Mouse (Mus musculus) duodenum, adult 2 months (tissue): Measurements from ENCODE around the gene Bglap3. TPM values are rescaled to one million over a fixed set of nuclear protein-coding genes. Genes with fewer than 3 reads are reported as not detected.

Source experiments
- polyA plus RNA-seq: library from polyadenylated mRNA; depleted of rRNA; stranded (reverse); fragments of >200 nt; gene quantifications from 2 replicates; pipeline ENCODE4 v1.2.3, GENCODE M21; 2012; ENCODE audit warnings: low replicate concordance; rRNA removed

The Bglap3 gene
- 3.7 and 5.3 TPM in 2 replicates for polyA plus RNA-seq

GRCm38 (mm10) chr3:88372643-88373042 lies at the start of gene Bglap3:
Bglap3 (minus strand) TSS chr3:88372743.

GRCm38 (mm10) chr3:88409741-88410644 lies 37.5 kb upstream of the Bglap3 start, which contains the start of gene Pmf1:
Pmf1 (minus strand) TSS chr3:88410331.

GRCm38 (mm10) chr3:88384364-88384763 lies 11.8 kb upstream of the Bglap3 start, which contains the start of gene Bglap:
Bglap (minus strand) TSS chr3:88384464.

GRCm38 (mm10) chr3:88378599-88378998 lies 6.1 kb upstream of the Bglap3 start, which contains the start of gene Bglap2:
Bglap2 (minus strand) TSS chr3:88378699.

GRCm38 (mm10) chr3:88364337-88364736 lies 8.2 kb downstream of the Bglap3 start, which contains the start of gene Paqr6:
Paqr6 (plus strand) TSS chr3:88364584.

GRCm38 (mm10) chr3:88336058-88337013 lies 36.2 kb downstream of the Bglap3 start, which contains the start of the genes Tmem79 and Smg5:
Tmem79 (minus strand) TSS chr3:88336148.
Smg5 (plus strand) TSS chr3:88336260.

GRCm38 (mm10) chr3:88324951-88325405 lies 47.6 kb downstream of the Bglap3 start, which contains the start of gene Glmp:
Glmp (plus strand) TSS chr3:88325023.

Other genes with a start within 250 kb of the Bglap3 start
- gene Mef2d, start 230.4 kb downstream of the Bglap3 start, polyA plus RNA-seq, result 58.2 and 67.0 TPM in 2 replicates
- gene Rhbg, start 118.0 kb downstream of the Bglap3 start, polyA plus RNA-seq, result 12.4 and 47.3 TPM in 2 replicates
- gene Gm38392, start 85.5 kb downstream of the Bglap3 start, polyA plus RNA-seq, result not detected in 2 replicates
- gene Tsacc, start 75.7 kb downstream of the Bglap3 start, polyA plus RNA-seq, result 0.83 and 1.6 TPM in 2 replicates
- 51.1 and 53.1 TPM in 2 replicates for gene Cct3, start 75.6 kb downstream of the Bglap3 start, polyA plus RNA-seq
- gene Glmp, start 47.7 kb downstream of the Bglap3 start, polyA plus RNA-seq, result 130 and 216 TPM in 2 replicates
- gene Tmem79, start 36.6 kb downstream of the Bglap3 start, polyA plus RNA-seq, result 42.5 and 51.7 TPM in 2 replicates
- gene Smg5, start 36.5 kb downstream of the Bglap3 start, polyA plus RNA-seq, result 49.4 and 79.7 TPM in 2 replicates
- gene Paqr6, start 8.2 kb downstream of the Bglap3 start, polyA plus RNA-seq, result 3.5 and 4.6 TPM in 2 replicates
- 0.92 TPM in 1 of 2 replicates, not detected in the other for gene Bglap2, start 6.0 kb upstream of the Bglap3 start, polyA plus RNA-seq
- 2.2 and 3.3 TPM in 2 replicates for gene Bglap, start 11.7 kb upstream of the Bglap3 start, polyA plus RNA-seq
- 95.3 and 128 TPM in 2 replicates for gene Pmf1, start 37.6 kb upstream of the Bglap3 start, polyA plus RNA-seq
- 19.7 and 31.1 TPM in 2 replicates for gene Slc25a44, start 52.4 kb upstream of the Bglap3 start, polyA plus RNA-seq
- 187 and 317 TPM in 2 replicates for gene Sema4a, start 88.4 kb upstream of the Bglap3 start, polyA plus RNA-seq
- 124 and 179 TPM in 2 replicates for gene Lmna, start 137.2 kb upstream of the Bglap3 start, polyA plus RNA-seq
- 0.24 and 0.51 TPM in 2 replicates for gene Mex3a, start 159.7 kb upstream of the Bglap3 start, polyA plus RNA-seq
- gene Rab25, start 175.6 kb upstream of the Bglap3 start, polyA plus RNA-seq, result 189 and 203 TPM in 2 replicates
- 163 and 174 TPM in 2 replicates for gene Lamtor2, start 180.3 kb upstream of the Bglap3 start, polyA plus RNA-seq
- 35.6 and 53.0 TPM in 2 replicates for gene Ubqln4, start 181.0 kb upstream of the Bglap3 start, polyA plus RNA-seq
- gene Ssr2, start 203.1 kb upstream of the Bglap3 start, polyA plus RNA-seq, result 198 and 233 TPM in 2 replicates
- gene Arhgef2, start 233.2 kb upstream of the Bglap3 start, polyA plus RNA-seq, result 67.3 and 80.5 TPM in 2 replicates